Mouse (Mus musculus) monocyte, adult 5-6 weeks (primary cell): Measurements from ENCODE around the gene Ifitm6. TPM values are rescaled to one million over a fixed set of nuclear protein-coding genes. Genes with fewer than 3 reads are reported as not detected.
A peak's percentile ranks its signal among the peaks of the same experiment; 100 is the strongest.
"Not testable (repeated sequence)": the region's sequence is repeated elsewhere in the genome, so short reads cannot be mapped to it uniquely, and the experiment has no call there.

Source experiments
- ATAC-seq: fragments of 153-309, 156-312 bp; replicated peaks from 2 replicates; pipeline ENCODE4 v1.8.0; 2017; ENCODE audit warnings: mild to moderate bottlenecking; ENCODE audit not compliant: low TSS enrichment, insufficient number of reproducible peaks, severe bottlenecking, poor library complexity, low FRiP score
- total RNA-seq: library from RNA; stranded (forward); fragments of 200-1000, 200-491, 200-594 nt; gene quantifications from 3 replicates; pipeline ENCODE4 v1.2.3, GENCODE M21; 2017

Ifitm6 gene
- 268 to 573 TPM (median 450 TPM) in 3 replicates for total RNA-seq

DNA sequence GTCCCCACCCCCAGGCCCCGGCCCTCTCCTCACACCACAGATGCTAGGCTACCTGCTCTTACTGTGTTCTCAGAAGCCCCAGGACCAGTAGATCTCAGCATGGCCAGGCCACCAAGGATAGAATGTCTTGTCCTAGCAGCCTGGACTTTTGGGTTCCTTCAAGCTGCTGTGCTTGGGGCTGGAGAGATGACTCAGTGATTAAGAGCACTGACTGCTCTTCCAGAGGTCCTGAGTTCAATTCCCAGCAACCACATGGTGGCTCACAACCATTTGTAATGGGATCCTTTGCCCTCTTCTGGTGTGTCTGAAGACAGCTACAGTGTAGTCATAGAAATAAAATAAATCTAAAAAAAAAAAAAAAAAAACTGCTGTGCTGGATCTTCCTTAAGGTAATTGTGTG lies at the start of gene Ifitm6:
TSS of gene Ifitm6 (minus strand) at position 101 of the 400 bp plus-strand sequence.
- not testable (repeated sequence) for ATAC-seq

GRCm38 (mm10) chr7:141064576-141064975 lies 46.9 kb upstream of the Ifitm6 start:
- no peak for ATAC-seq

GRCm38 (mm10) chr7:141064175-141064574 lies 46.5 kb upstream of the Ifitm6 start:
- ATAC-seq: no peak

DNA sequence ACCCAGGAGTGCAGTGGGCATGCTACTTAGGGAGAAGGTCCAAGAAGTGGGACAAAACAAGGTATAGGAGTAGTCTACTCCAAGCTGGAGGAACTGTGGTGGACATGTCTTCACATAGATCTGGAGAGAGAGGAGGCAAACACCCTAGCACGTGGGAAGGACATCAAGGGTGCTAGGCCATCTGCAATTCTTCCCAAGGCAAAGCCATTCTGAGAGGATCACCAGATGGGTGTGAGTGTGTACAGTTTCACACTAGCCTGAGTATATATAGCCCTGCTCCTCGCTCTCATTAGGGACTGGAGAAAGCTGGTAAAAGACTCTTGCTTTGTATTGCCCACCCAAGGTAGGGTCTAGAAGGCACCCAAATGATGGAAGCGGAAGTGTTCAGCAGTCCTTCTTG lies 45.6 kb upstream of the Ifitm6 start:
- no peak for ATAC-seq

DNA sequence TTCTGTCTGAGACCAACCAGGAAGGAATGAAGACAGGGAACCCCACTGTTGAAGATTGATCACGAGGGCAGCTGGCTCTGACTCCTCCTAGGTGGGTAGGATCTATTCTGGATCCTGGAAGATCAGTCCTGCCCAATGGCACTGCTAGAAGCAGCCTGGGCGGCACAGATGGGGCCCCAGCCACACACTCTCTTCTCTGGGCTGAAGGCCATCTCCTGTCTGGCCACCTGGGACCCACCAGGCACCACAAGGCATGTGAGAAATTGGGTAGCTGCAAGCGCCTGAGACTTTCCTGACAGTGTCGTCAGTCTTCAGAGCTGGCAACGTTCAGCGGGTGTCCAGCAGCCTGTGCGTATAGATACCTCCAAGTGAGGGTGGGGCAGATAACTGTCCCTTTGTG lies 44.8 kb upstream of the Ifitm6 start:
- ATAC-seq: no peak

GRCm38 (mm10) chr7:141061269-141061692 lies 43.6 kb upstream of the Ifitm6 start:
- ATAC-seq: no peak

GRCm38 (mm10) chr7:141060426-141061242 lies 42.9 kb upstream of the Ifitm6 start, which contains the start of gene B4galnt4:
TSS of gene B4galnt4 (plus strand) at chr7:141061104.
- ATAC-seq: no peak

- ATAC-seq: no peak
Measured at GRCm38 (mm10) chr7:141059929-141060328, 42.2 kb upstream of the Ifitm6 start.

GRCm38 (mm10) chr7:141058601-141059341 lies 41.0 kb upstream of the Ifitm6 start:
- ATAC-seq: no peak

DNA sequence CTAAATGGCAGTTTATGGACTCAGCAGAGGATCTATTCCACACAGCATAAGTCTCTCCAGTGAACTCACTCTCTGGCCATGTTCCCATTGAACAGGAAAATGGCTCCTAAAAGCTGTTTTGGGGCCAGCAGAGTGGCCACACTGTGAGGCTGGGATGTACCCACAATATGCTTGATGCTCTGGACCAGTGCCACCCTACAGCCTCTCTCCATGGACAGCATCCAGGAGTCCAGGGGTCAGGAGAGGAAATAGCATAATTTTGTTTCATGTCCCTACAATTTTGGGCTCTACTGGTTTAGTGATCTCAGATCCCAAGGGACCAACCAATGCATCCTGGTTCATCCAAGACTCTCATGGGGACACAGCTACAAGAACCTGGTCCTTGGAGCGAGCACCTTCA lies 39.8 kb upstream of the Ifitm6 start:
- no peak for ATAC-seq

DNA sequence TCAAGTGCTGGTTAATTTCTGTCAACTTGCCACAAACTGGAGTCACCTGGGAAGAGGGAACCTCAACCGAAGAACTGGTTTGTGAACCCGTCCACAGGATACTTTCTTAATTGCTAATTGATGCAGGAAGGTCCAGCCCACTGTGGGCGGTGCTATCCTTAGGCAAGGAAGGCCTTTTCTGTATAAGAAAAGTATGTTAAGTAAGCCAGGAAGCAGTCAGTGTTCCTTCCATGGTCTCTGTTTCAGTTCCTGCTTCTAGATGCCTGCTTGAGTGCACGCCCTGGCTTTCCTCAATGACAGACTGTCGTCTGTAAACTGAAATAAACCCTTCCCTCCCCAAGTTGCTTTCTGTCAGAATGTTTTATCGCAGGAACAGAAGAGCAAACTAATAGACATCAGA lies 39.3 kb upstream of the Ifitm6 start:
- peak; percentile 57 for ATAC-seq

- no peak for ATAC-seq
Measured at GRCm38 (mm10) chr7:141055785-141056184, 38.1 kb upstream of the Ifitm6 start.

GRCm38 (mm10) chr7:141052421-141052820 lies 34.7 kb upstream of the Ifitm6 start:
- ATAC-seq: no peak

- no peak for ATAC-seq
Measured at GRCm38 (mm10) chr7:141052016-141052415, 34.3 kb upstream of the Ifitm6 start.

GRCm38 (mm10) chr7:141051060-141051685 lies 33.4 kb upstream of the Ifitm6 start:
- ATAC-seq: no peak

- no peak for ATAC-seq
Measured at GRCm38 (mm10) chr7:141049326-141049725, 31.6 kb upstream of the Ifitm6 start.

DNA sequence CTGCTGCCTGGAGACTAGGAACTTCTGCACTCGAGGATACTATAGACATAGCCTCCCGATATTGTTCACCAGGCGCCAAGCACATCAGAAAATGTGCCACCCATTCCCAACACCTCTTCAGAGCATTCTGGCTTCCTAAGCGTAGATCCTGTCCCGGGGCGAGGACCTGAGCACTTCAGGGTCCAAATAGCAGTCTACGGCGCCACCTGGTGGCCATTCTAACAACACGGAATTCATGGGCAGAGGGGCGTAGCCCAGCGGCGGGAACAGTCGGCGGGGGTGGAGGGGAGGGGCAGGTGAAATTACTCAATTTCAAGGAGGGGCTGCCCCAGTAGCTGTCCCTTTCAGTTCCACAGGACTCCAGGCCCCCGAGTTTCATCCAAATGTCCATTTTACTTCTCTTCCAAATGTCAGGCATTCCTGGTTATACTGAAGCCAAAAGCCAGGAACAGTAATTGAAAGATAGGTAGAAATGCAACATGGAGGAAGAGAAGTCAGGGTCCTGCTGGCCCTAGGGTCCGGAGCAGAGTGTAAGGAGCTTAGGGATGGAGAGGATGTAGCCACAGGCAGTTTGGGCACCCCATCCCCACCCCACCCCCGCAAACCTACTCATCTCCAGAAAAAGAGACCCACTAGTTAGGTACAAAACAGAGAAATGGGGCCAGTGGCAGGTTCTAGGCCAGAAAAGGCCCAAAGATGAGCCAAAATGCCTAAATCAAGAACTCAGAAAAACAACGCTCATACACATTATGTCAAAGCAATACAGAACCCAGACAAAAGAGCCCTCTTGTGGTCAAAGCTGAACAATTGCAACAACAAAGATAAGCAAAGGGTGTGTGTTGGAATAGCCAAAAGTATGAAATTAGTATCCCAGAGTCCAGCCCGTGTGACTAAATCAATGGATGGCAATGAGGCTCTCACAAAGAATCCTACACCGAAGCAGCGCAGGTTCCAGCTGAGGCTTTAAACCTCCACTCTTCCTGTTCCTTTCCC lies 30.8 kb upstream of the Ifitm6 start:
- ATAC-seq: peak; percentile 93

DNA sequence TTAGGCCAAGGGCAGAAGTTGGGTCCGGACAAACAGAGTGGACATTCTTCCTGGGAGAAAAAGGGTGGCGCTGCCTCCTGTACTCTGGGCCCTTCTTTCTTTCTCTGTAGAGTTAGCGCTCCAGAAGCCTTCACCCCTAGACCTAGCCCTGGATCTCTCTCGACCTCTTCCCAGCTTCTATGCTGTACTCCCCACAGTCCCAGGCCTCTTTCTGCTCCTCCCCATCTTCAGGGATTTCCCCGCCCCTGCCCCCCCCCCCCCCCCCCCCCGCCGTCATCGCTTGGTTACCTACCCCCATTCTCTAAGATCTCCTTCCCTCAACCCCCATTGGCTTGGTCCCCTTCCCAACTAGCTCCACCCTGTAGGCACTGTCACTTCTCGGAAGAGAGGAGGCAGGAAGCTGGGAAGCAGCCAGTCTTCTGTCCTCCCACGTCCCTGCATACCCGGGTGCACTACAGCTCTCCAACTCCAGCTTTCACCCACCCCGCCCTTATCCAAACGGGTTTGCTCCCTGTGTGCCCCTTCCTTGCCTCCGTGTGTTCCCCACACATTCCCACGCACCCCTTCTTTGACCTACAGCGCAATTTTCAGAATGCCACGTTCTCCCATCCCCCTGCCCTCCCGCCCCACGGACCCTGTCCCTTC lies 30.0 kb upstream of the Ifitm6 start:
- no peak for ATAC-seq
